Mouse (Mus musculus): ENCODE data around the gene Flot1. TPM values are rescaled to one million over a fixed set of nuclear protein-coding genes. Genes with fewer than 3 reads are reported as not detected.

Flot1 gene
- polyA plus RNA-seq, 1 experiment from 2014 or later, result 150 TPM

GRCm38 (mm10) chr17:35829737-35830136 lies 6.7 kb downstream of the Flot1 start:
- peak overlapping the region; percentile 2; the same call in 1 of the 2 replicates for H3K4me2 ChIP-seq (ENCODE audit: low read length)

GRCm38 (mm10) chr17:35832400-35833238 lies 9.6 kb downstream of the Flot1 start:
- Histone ChIP-seq H3K4me1 (ENCODE audit: control insufficient read depth, insufficient read depth, low read depth, low read length) (peaks cover 35% of the 10 kb centered on the region), H3K27me3 (replicated peaks; ENCODE audit: control insufficient read depth, insufficient read depth, low read length) (no peaks in the 10 kb centered on the region), H3K9me3 (ENCODE audit: control insufficient read depth, low read length) (no peaks in the 10 kb centered on the region), H3K4me2 (ENCODE audit: low read length) (no peak overlapping the region), H3K27ac (ENCODE audit: low read depth, low read length) (no peak overlapping the region), H3K4me3 (ENCODE audit: low read length) (no peak overlapping the region), H3K9ac (ENCODE audit: low read depth, low read length) (no peak overlapping the region), H3K36me3 (ENCODE audit: control insufficient read depth, insufficient read depth, low read length) (peaks cover 38% of the 10 kb centered on the region)
- 65% methylated on average over 8 of the region's 8 CpGs for WGBS
- no peak for ATAC-seq

More at GRCm38 (mm10) chr17:35829737-35830136, 6.7 kb downstream of the Flot1 start:
- peaks cover 20% of the 10 kb centered on the region for H3K4me1 ChIP-seq (ENCODE audit: control insufficient read depth, insufficient read depth, low read depth, low read length)
- peak overlapping the region; percentile 3; the same call in 1 of the 2 replicates for H3K27ac ChIP-seq (ENCODE audit: low read depth, low read length)
- H3K27me3 ChIP-seq (replicated peaks; ENCODE audit: control insufficient read depth, insufficient read depth, low read length), result no peaks in the 10 kb centered on the region
- peak overlapping the region; percentile 47; the same call in 1 of the 2 replicates for H3K9ac ChIP-seq (ENCODE audit: low read depth, low read length)
- no peaks in the 10 kb centered on the region for H3K9me3 ChIP-seq (ENCODE audit: control insufficient read depth, low read length)
- peaks cover 46% of the 10 kb centered on the region for H3K36me3 ChIP-seq (ENCODE audit: control insufficient read depth, insufficient read depth, low read length)
- H3K4me3 ChIP-seq (ENCODE audit: low read length), result no peak overlapping the region
- peak; percentile 32; the same call in 1 of the 2 replicates for ATAC-seq
- 2% methylated on average over 21 of the region's 21 CpGs for WGBS

- H3K9ac ChIP-seq (ENCODE audit: low read depth, low read length), result no peak overlapping the region
- H3K27ac ChIP-seq (ENCODE audit: low read depth, low read length), result no peak overlapping the region
- peaks cover 35% of the 10 kb centered on the region for H3K4me1 ChIP-seq (ENCODE audit: control insufficient read depth, insufficient read depth, low read depth, low read length)
- H3K4me2 ChIP-seq (ENCODE audit: low read length), result no peak overlapping the region
- H3K36me3 ChIP-seq (ENCODE audit: control insufficient read depth, insufficient read depth, low read length), result peaks cover 35% of the 10 kb centered on the region
- 24% methylated on average over 5 of the region's 5 CpGs for WGBS
- ATAC-seq, result no peak
- H3K4me3 ChIP-seq (ENCODE audit: low read length), result no peak overlapping the region
- no peaks in the 10 kb centered on the region for H3K9me3 ChIP-seq (ENCODE audit: control insufficient read depth, low read length)
- H3K27me3 ChIP-seq (replicated peaks; ENCODE audit: control insufficient read depth, insufficient read depth, low read length), result no peaks in the 10 kb centered on the region
Measured at GRCm38 (mm10) chr17:35833239-35833751, 10.3 kb downstream of the Flot1 start.

- H3K9ac ChIP-seq (ENCODE audit: low read depth, low read length), result no peak overlapping the region
- no peak for ATAC-seq
- peak overlapping the region; percentile 5 for H3K4me2 ChIP-seq (ENCODE audit: low read length)
- peaks cover 35% of the 10 kb centered on the region for H3K4me1 ChIP-seq (ENCODE audit: control insufficient read depth, insufficient read depth, low read depth, low read length)
- H3K4me3 ChIP-seq (ENCODE audit: low read length), result no peak overlapping the region
- no peaks in the 10 kb centered on the region for H3K9me3 ChIP-seq (ENCODE audit: control insufficient read depth, low read length)
- H3K27ac ChIP-seq (ENCODE audit: low read depth, low read length), result no peak overlapping the region
- no peaks in the 10 kb centered on the region for H3K27me3 ChIP-seq (replicated peaks; ENCODE audit: control insufficient read depth, insufficient read depth, low read length)
- H3K36me3 ChIP-seq (ENCODE audit: control insufficient read depth, insufficient read depth, low read length), result peaks cover 35% of the 10 kb centered on the region
- 52% methylated on average over 5 of the region's 5 CpGs for WGBS
Measured at GRCm38 (mm10) chr17:35833894-35834293, 10.9 kb downstream of the Flot1 start.

- peak overlapping the region; percentile 16; the same call in 1 of the 2 replicates for H3K27ac ChIP-seq (ENCODE audit: low read depth, low read length)
- 71% methylated on average over 26 of the region's 26 CpGs for whole genome bisulfite sequencing
Measured at GRCm38 (mm10) chr17:35834696-35835422, 11.8 kb downstream of the Flot1 start.

GRCm38 (mm10) chr17:35835424-35836140 lies 12.6 kb downstream of the Flot1 start:
- Histone ChIP-seq H3K36me3 (ENCODE audit: control insufficient read depth, insufficient read depth, low read length) (peaks cover 35% of the 10 kb centered on the region), H3K4me1 (ENCODE audit: control insufficient read depth, insufficient read depth, low read depth, low read length) (peaks cover 37% of the 10 kb centered on the region), H3K4me2 (ENCODE audit: low read length) (peak overlapping the region; percentile 74), H3K27me3 (replicated peaks; ENCODE audit: control insufficient read depth, insufficient read depth, low read length) (no peaks in the 10 kb centered on the region), H3K4me3 (ENCODE audit: low read length) (peak overlapping the region; percentile 77), H3K9ac (ENCODE audit: low read depth, low read length) (peak overlapping the region; percentile 48), H3K9me3 (ENCODE audit: control insufficient read depth, low read length) (no peaks in the 10 kb centered on the region), H3K27ac (ENCODE audit: low read depth, low read length) (peak overlapping the region; percentile 16; the same call in 1 of the 2 replicates)
- no peak for ATAC-seq
- 73% methylated on average over 26 of the region's 26 CpGs for WGBS

More at GRCm38 (mm10) chr17:35834696-35835422, 11.8 kb downstream of the Flot1 start:
- Histone ChIP-seq H3K36me3 (ENCODE audit: control insufficient read depth, insufficient read depth, low read length) (peaks cover 35% of the 10 kb centered on the region), H3K9me3 (ENCODE audit: control insufficient read depth, low read length) (no peaks in the 10 kb centered on the region), H3K4me3 (ENCODE audit: low read length) (peak overlapping the region; percentile 77), H3K27me3 (replicated peaks; ENCODE audit: control insufficient read depth, insufficient read depth, low read length) (no peaks in the 10 kb centered on the region), H3K4me1 (ENCODE audit: control insufficient read depth, insufficient read depth, low read depth, low read length) (peaks cover 39% of the 10 kb centered on the region), H3K4me2 (ENCODE audit: low read length) (peak overlapping the region; percentile 74), H3K9ac (ENCODE audit: low read depth, low read length) (peak overlapping the region; percentile 38)
- ATAC-seq, result no peak

- peak overlapping the region; percentile 96 for H3K9ac ChIP-seq (ENCODE audit: low read depth, low read length)
- peak overlapping the region; percentile 77 for H3K4me3 ChIP-seq (ENCODE audit: low read length)
- ATAC-seq, result no peak
- H3K36me3 ChIP-seq (ENCODE audit: control insufficient read depth, insufficient read depth, low read length), result peaks cover 28% of the 10 kb centered on the region
- peaks cover 37% of the 10 kb centered on the region for H3K4me1 ChIP-seq (ENCODE audit: control insufficient read depth, insufficient read depth, low read depth, low read length)
- H3K4me2 ChIP-seq (ENCODE audit: low read length), result peak overlapping the region; percentile 74
- 7% methylated on average over 24 of the region's 24 CpGs for WGBS
- no peaks in the 10 kb centered on the region for H3K9me3 ChIP-seq (ENCODE audit: control insufficient read depth, low read length)
- peak overlapping the region; percentile 95 for H3K27ac ChIP-seq (ENCODE audit: low read depth, low read length)
- H3K27me3 ChIP-seq (replicated peaks; ENCODE audit: control insufficient read depth, insufficient read depth, low read length), result no peaks in the 10 kb centered on the region
Measured at GRCm38 (mm10) chr17:35836178-35836965, 13.3 kb downstream of the Flot1 start.

GRCm38 (mm10) chr17:35836991-35837422 lies 14.0 kb downstream of the Flot1 start:
- Histone ChIP-seq H3K4me1 (ENCODE audit: control insufficient read depth, insufficient read depth, low read depth, low read length) (peaks cover 38% of the 10 kb centered on the region), H3K27ac (ENCODE audit: low read depth, low read length) (peak overlapping the region; percentile 95), H3K4me3 (ENCODE audit: low read length) (peak overlapping the region; percentile 77), H3K9me3 (ENCODE audit: control insufficient read depth, low read length) (no peaks in the 10 kb centered on the region), H3K36me3 (ENCODE audit: control insufficient read depth, insufficient read depth, low read length) (peaks cover 27% of the 10 kb centered on the region), H3K9ac (ENCODE audit: low read depth, low read length) (peak overlapping the region; percentile 96), H3K4me2 (ENCODE audit: low read length) (peak overlapping the region; percentile 74), H3K27me3 (replicated peaks; ENCODE audit: control insufficient read depth, insufficient read depth, low read length) (no peaks in the 10 kb centered on the region)
- ATAC-seq, result peak; percentile 21
- 0% methylated on average over 3 of the region's 25 CpGs for WGBS

Measured in hindbrain, embryonic 16.5 days (tissue).